Mouse (Mus musculus) G1E-ER4 (cell line): ENCODE data around the gene Lyrm4. TPM values are rescaled to one million over a fixed set of nuclear protein-coding genes. Genes with fewer than 3 reads are reported as not detected.

ENCODE experiments used
- GATA1 ChIP-seq: IDR thresholded peaks from one replicate; pipeline ENCODE4 v1.8.0; 2012; ENCODE audit warnings: low read length, inconsistent platforms
- polyA plus RNA-seq: library from polyadenylated mRNA; stranded (reverse); fragments of >175 nt; gene quantifications from 2 replicates; pipeline ENCODE4 v1.2.3, GENCODE M21; 2012

Gene Lyrm4
- polyA plus RNA-seq, 1 experiment, result 11.5 TPM

GRCm38 (mm10) chr13:36120606-36121005, 3.3 kb upstream of the Lyrm4 start:
- TF ChIP-seq GATA1, result no peak

GRCm38 (mm10) chr13:36119684-36120083, 2.4 kb upstream of the Lyrm4 start:
- no peak for TF ChIP-seq GATA1

GRCm38 (mm10) chr13:36116520-36117142, 695 bp downstream of the Lyrm4 start:
- TF ChIP-seq GATA1, result no peak

GRCm38 (mm10) chr13:36113181-36113580, 4.1 kb downstream of the Lyrm4 start:
- TF ChIP-seq GATA1, result no peak

GRCm38 (mm10) chr13:36111331-36111730, 6.0 kb downstream of the Lyrm4 start:
- TF ChIP-seq GATA1, result no peak

- TF ChIP-seq GATA1, result no peak
Measured at GRCm38 (mm10) chr13:36108528-36108927, 8.8 kb downstream of the Lyrm4 start.

GRCm38 (mm10) chr13:36105591-36105990, 11.7 kb downstream of the Lyrm4 start:
- no peak for TF ChIP-seq GATA1

- peak; percentile 78 for TF ChIP-seq GATA1
Measured at GRCm38 (mm10) chr13:36096684-36097383, 20.5 kb downstream of the Lyrm4 start.

- no peak for TF ChIP-seq GATA1
Measured at GRCm38 (mm10) chr13:36088168-36088567, 29.2 kb downstream of the Lyrm4 start.

- no peak for TF ChIP-seq GATA1
Measured at GRCm38 (mm10) chr13:36087427-36087826, 29.9 kb downstream of the Lyrm4 start.

- TF ChIP-seq GATA1, result no peak
Measured at GRCm38 (mm10) chr13:36086608-36087391, 30.5 kb downstream of the Lyrm4 start.

GRCm38 (mm10) chr13:36085971-36086370, 31.4 kb downstream of the Lyrm4 start:
- TF ChIP-seq GATA1, result no peak

- no peak for TF ChIP-seq GATA1
Measured at GRCm38 (mm10) chr13:36084701-36085100, 32.6 kb downstream of the Lyrm4 start.

- TF ChIP-seq GATA1, result no peak
Measured at GRCm38 (mm10) chr13:36081591-36081990, 35.7 kb downstream of the Lyrm4 start.

GRCm38 (mm10) chr13:36074484-36074883, 42.8 kb downstream of the Lyrm4 start:
- TF ChIP-seq GATA1, result no peak

GRCm38 (mm10) chr13:36066676-36067075, 50.6 kb downstream of the Lyrm4 start:
- TF ChIP-seq GATA1, result no peak
